Mouse (Mus musculus) limb, embryonic 10.5 days (tissue): Measurements from ENCODE around the gene Men1. TPM values are rescaled to one million over a fixed set of nuclear protein-coding genes. Genes with fewer than 3 reads are reported as not detected.

Experiments used
- DNase-seq: peaks from one replicate; pipeline ENCODE4 v3.0.0-alpha.2; 2017; ENCODE audit warnings: low spot score
- H3K27ac ChIP-seq: fragments of 300-500 bp; sonication (generic); 2 replicates; pipeline ENCODE4 v1.5.1; 2016; ENCODE audit warnings: mild to moderate bottlenecking
- H3K27me3 ChIP-seq: fragments of 300-500 bp; sonication (generic); 2 replicates; pipeline ENCODE4 v1.6.1; 2016; ENCODE audit warnings: low read depth, mild to moderate bottlenecking; ENCODE audit not compliant: poor library complexity, severe bottlenecking
- H3K36me3 ChIP-seq: fragments of 300-500 bp; sonication (generic); 2 replicates; pipeline ENCODE4 v1.6.1; 2016; ENCODE audit warnings: mild to moderate bottlenecking, moderate library complexity
- H3K4me1 ChIP-seq: fragments of 300-500 bp; sonication (generic); 2 replicates; pipeline ENCODE4 v1.6.1; 2016
- H3K4me3 ChIP-seq: fragments of 300-500 bp; sonication (generic); 2 replicates; pipeline ENCODE4 v1.5.1; 2016; ENCODE audit warnings: mild to moderate bottlenecking, moderate library complexity
- H3K9me3 ChIP-seq: fragments of 300-500 bp; sonication (generic); replicated peaks from 2 replicates; pipeline ENCODE4 v1.6.1; 2016; ENCODE audit warnings: mild to moderate bottlenecking
- WGBS: fragments of 180-500 bp; shearing (Covaris S2); methylation state at CpG from one replicate; pipeline ENCODE4 v1.1.7; 2016; 5-methylcytosine and 5-hydroxymethylcytosine counted together
- polyA plus RNA-seq: library from polyadenylated mRNA; unstranded; fragments of >200 nt; fragmentation: Nextera tagmentation; extraction: Ambion mirVana; gene quantifications from 2 replicates; pipeline ENCODE4 v1.2.1, GENCODE M21; 2016

Gene Men1
- polyA plus RNA-seq, 1 experiment from 2014 or later, result 120 TPM

- no peaks in the 10 kb centered on the region for H3K9me3 ChIP-seq
- H3K4me3 ChIP-seq, result no peak overlapping the region
- peaks cover 86% of the 10 kb centered on the region for H3K36me3 ChIP-seq
- H3K4me1 ChIP-seq, result peaks cover 3% of the 10 kb centered on the region
- no peak for DNase-seq
- no peaks in the 10 kb centered on the region for H3K27me3 ChIP-seq
- 94% methylated on average over 9 of the region's 9 CpGs for WGBS
- no peak overlapping the region for H3K27ac ChIP-seq
Observed at GRCm38 (mm10) chr19:6297641-6298040, 37.1 kb upstream of the Men1 start.

GRCm38 (mm10) chr19:6299003-6299402 is 35.8 kb upstream of the Men1 start:
- peaks cover 74% of the 10 kb centered on the region for H3K36me3 ChIP-seq
- no peak overlapping the region for H3K4me3 ChIP-seq
- H3K27ac ChIP-seq, result no peak overlapping the region
- no peaks in the 10 kb centered on the region for H3K27me3 ChIP-seq
- WGBS, result 80% methylated on average over 4 of the region's 4 CpGs
- DNase-seq, result no peak
- H3K9me3 ChIP-seq, result no peaks in the 10 kb centered on the region
- H3K4me1 ChIP-seq, result peaks cover 5% of the 10 kb centered on the region

GRCm38 (mm10) chr19:6299450-6300267 is 35.1 kb upstream of the Men1 start:
- Histone ChIP-seq H3K36me3 (peaks cover 68% of the 10 kb centered on the region), H3K4me3 (no peak overlapping the region), H3K27ac (peak overlapping the region; percentile 3; the same call in 1 of the 2 replicates), H3K9me3 (no peaks in the 10 kb centered on the region), H3K27me3 (no peaks in the 10 kb centered on the region), H3K4me1 (peaks cover 5% of the 10 kb centered on the region)
- 89% methylated on average over 7 of the region's 7 CpGs for WGBS
- no peak for DNase-seq

- 73% methylated on average over 7 of the region's 7 CpGs for WGBS
- H3K4me3 ChIP-seq, result no peak overlapping the region
- no peaks in the 10 kb centered on the region for H3K9me3 ChIP-seq
- H3K27me3 ChIP-seq, result no peaks in the 10 kb centered on the region
- no peak for DNase-seq
- H3K27ac ChIP-seq, result 0 out of 2 replicates have a peak overlapping the region, but pooled peaks have one; percentile 3
- peaks cover 5% of the 10 kb centered on the region for H3K4me1 ChIP-seq
- H3K36me3 ChIP-seq, result peaks cover 60% of the 10 kb centered on the region
Observed at GRCm38 (mm10) chr19:6300402-6300841, 34.4 kb upstream of the Men1 start.

GRCm38 (mm10) chr19:6302114-6302513 is 32.7 kb upstream of the Men1 start:
- WGBS, result 94% methylated on average over 5 of the region's 5 CpGs
- Histone ChIP-seq H3K36me3 (peaks cover 43% of the 10 kb centered on the region), H3K9me3 (no peaks in the 10 kb centered on the region), H3K4me1 (peaks cover 15% of the 10 kb centered on the region), H3K27me3 (no peaks in the 10 kb centered on the region), H3K4me3 (no peak overlapping the region), H3K27ac (0 out of 2 replicates have a peak overlapping the region, but pooled peaks have one; percentile 1)
- no peak for DNase-seq

- 45% methylated on average over 4 of the region's 4 CpGs for WGBS
- Histone ChIP-seq H3K36me3 (peaks cover 39% of the 10 kb centered on the region), H3K9me3 (no peaks in the 10 kb centered on the region), H3K4me1 (peaks cover 17% of the 10 kb centered on the region), H3K27ac (0 out of 2 replicates have a peak overlapping the region, but pooled peaks have one; percentile 1), H3K4me3 (no peak overlapping the region), H3K27me3 (no peaks in the 10 kb centered on the region; the same call in 1 of the 2 replicates)
- no peak for DNase-seq
Observed at GRCm38 (mm10) chr19:6302522-6302921, 32.3 kb upstream of the Men1 start.

GRCm38 (mm10) chr19:6303831-6304230 is 30.9 kb upstream of the Men1 start:
- H3K4me1 ChIP-seq, result peaks cover 30% of the 10 kb centered on the region
- 81% methylated on average over 6 of the region's 6 CpGs for WGBS
- H3K4me3 ChIP-seq, result no peak overlapping the region
- peaks cover 26% of the 10 kb centered on the region for H3K36me3 ChIP-seq
- no peaks in the 10 kb centered on the region for H3K9me3 ChIP-seq
- DNase-seq, result no peak
- no peaks in the 10 kb centered on the region; the same call in 1 of the 2 replicates for H3K27me3 ChIP-seq
- H3K27ac ChIP-seq, result 0 out of 2 replicates have a peak overlapping the region, but pooled peaks have one; percentile 7

- H3K27ac ChIP-seq, result peak overlapping the region; percentile 51; the same call in 1 of the 2 replicates
- 28% methylated on average over 5 of the region's 5 CpGs for WGBS
- peak; percentile 92 for DNase-seq
Observed at GRCm38 (mm10) chr19:6304787-6305516, 29.8 kb upstream of the Men1 start.

GRCm38 (mm10) chr19:6305517-6306115 is 29.2 kb upstream of the Men1 start:
- H3K27ac ChIP-seq, result peak overlapping the region; percentile 86

More at GRCm38 (mm10) chr19:6304787-6305516, 29.8 kb upstream of the Men1 start:
- Histone ChIP-seq H3K4me3 (no peak overlapping the region), H3K4me1 (peaks cover 31% of the 10 kb centered on the region), H3K36me3 (peaks cover 15% of the 10 kb centered on the region), H3K9me3 (no peaks in the 10 kb centered on the region), H3K27me3 (no peaks in the 10 kb centered on the region; the same call in 1 of the 2 replicates)

GRCm38 (mm10) chr19:6306137-6306551 is 28.6 kb upstream of the Men1 start, which contains the start of gene Cdc42bpg:
Cdc42bpg (plus strand) TSS chr19:6306456.
- peaks cover 31% of the 10 kb centered on the region for H3K4me1 ChIP-seq
- no peaks in the 10 kb centered on the region for H3K9me3 ChIP-seq
- DNase-seq, result peak; percentile 90
- peak within 1 kb of the TSS; percentile 80 for H3K4me3 ChIP-seq
- under 1% methylated on average over 38 of the region's 38 CpGs for WGBS
- peaks cover 14% of the 10 kb centered on the region for H3K36me3 ChIP-seq
- H3K27me3 ChIP-seq, result no peaks in the 10 kb centered on the region; the same call in 1 of the 2 replicates
- peak within 1 kb of the TSS; percentile 86 for H3K27ac ChIP-seq

More at GRCm38 (mm10) chr19:6305517-6306115, 29.2 kb upstream of the Men1 start:
- 62% methylated on average over 8 of the region's 8 CpGs for WGBS
- Histone ChIP-seq H3K4me3 (peak overlapping the region; percentile 80), H3K4me1 (peaks cover 31% of the 10 kb centered on the region), H3K36me3 (peaks cover 12% of the 10 kb centered on the region), H3K27me3 (no peaks in the 10 kb centered on the region; the same call in 1 of the 2 replicates), H3K9me3 (no peaks in the 10 kb centered on the region)
- no peak for DNase-seq

GRCm38 (mm10) chr19:6306586-6306985 is 28.2 kb upstream of the Men1 start:
- Histone ChIP-seq H3K27ac (peak overlapping the region; percentile 86), H3K9me3 (no peaks in the 10 kb centered on the region), H3K27me3 (no peaks in the 10 kb centered on the region; the same call in 1 of the 2 replicates), H3K36me3 (peaks cover 11% of the 10 kb centered on the region; the same call in 1 of the 2 replicates), H3K4me3 (peak overlapping the region; percentile 80), H3K4me1 (peaks cover 31% of the 10 kb centered on the region)
- 0% methylated on average over 33 of the region's 34 CpGs for WGBS
- peak; percentile 83 for DNase-seq
